Mouse (Mus musculus): Measurements from ENCODE around the gene Gm13083. TPM values are rescaled to one million over a fixed set of nuclear protein-coding genes. Genes with fewer than 3 reads are reported as not detected.
"Not testable (repeated sequence)": the region's sequence is repeated elsewhere in the genome, so short reads cannot be mapped to it uniquely, and the experiment has no call there.

The Gm13083 gene
- not detected in 2 replicates for polyA plus RNA-seq (2012; rRNA removed)

- not testable (repeated sequence) for DNase-seq; H3K4me1 ChIP-seq (ENCODE audit: control insufficient read depth, insufficient read depth, low read length); H3K4me3 ChIP-seq (replicated peaks; ENCODE audit: extremely low read depth, low read depth, low read length)
Measured at GRCm38 (mm10) chr4:143614703-143615102, at the start of gene Gm13083. TSS of gene Gm13083 (plus strand) at chr4:143615003.

DNA sequence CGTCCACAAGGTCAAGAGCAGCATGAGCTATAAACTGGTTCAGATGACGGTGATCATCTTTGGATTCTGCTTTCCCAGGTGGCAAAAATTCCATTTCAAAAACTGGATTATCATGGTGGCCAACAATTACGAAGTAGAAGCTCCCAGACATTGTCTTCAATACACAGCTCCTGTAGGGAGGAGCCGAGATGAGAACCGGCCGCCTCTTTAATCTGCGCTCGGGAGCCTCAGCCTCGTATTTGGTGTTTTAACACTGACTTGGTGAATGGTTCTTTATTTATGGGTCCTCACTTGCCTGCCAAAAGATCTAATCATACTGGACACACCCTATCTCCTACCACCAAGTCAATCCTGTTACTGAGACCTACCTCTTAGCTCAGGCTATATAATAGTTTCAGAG lies 2.9 kb upstream of the Gm13083 start:
- H3K4me3 ChIP-seq (replicated peaks; ENCODE audit: extremely low read depth, low read depth, low read length); DNase-seq; H3K4me1 ChIP-seq (ENCODE audit: control insufficient read depth, insufficient read depth, low read length): not testable (repeated sequence)
- WGBS, result 80% methylated on average over 9 of the region's 9 CpGs

DNA sequence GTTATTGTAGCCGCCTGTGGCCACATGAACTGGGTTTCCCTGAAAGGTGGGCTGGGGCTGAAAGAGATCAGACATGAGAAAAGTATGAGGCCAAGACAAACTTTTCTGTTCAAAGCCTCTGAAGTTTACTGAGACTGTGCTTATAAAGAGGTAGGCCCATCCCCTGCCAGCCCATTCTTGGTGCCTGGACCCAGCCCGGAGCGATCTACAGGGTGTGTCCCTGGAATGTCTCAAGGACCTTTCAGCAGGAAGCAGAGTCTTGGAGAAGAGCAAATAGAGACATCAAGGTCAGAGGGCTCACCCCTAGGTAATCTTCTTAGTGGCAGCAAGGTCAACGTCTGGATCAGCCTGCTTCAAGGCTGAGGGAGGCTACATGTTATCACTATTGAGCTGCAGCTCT lies 3.3 kb downstream of the Gm13083 start:
- not testable (repeated sequence) for H3K4me3 ChIP-seq (replicated peaks; ENCODE audit: extremely low read depth, low read depth, low read length); H3K4me1 ChIP-seq (ENCODE audit: control insufficient read depth, insufficient read depth, low read length); DNase-seq
- 67% methylated on average over 4 of the region's 4 CpGs for WGBS

- not testable (repeated sequence) for DNase-seq; H3K4me3 ChIP-seq (replicated peaks; ENCODE audit: extremely low read depth, low read depth, low read length); H3K4me1 ChIP-seq (ENCODE audit: control insufficient read depth, insufficient read depth, low read length)
Measured at GRCm38 (mm10) chr4:143657146-143657545, 42.3 kb downstream of the Gm13083 start, which contains the start of gene Gm13088. TSS of gene Gm13088 (minus strand) at chr4:143657246.

Other genes with a start within 250 kb of the Gm13083 start
- not detected in 2 replicates for gene Pramel1, start 220.6 kb upstream of the Gm13083 start, polyA plus RNA-seq (2012; rRNA removed)
- 4.4 and 6.0 TPM in 2 replicates for gene Pramef8, start 202.6 kb upstream of the Gm13083 start, polyA plus RNA-seq (2012; rRNA removed)
- not detected in 2 replicates for gene Oog4, start 164.7 kb upstream of the Gm13083 start, polyA plus RNA-seq (2012; rRNA removed)
- gene Gm13043, start 103.7 kb upstream of the Gm13083 start, polyA plus RNA-seq (2012; rRNA removed), result not detected in 2 replicates
- gene Gm13040, start 79.0 kb upstream of the Gm13083 start, polyA plus RNA-seq (2012; rRNA removed), result not detected in 2 replicates
- gene BC080695, start 63.3 kb upstream of the Gm13083 start, polyA plus RNA-seq (2012; rRNA removed), result not detected in 2 replicates
- not detected in 2 replicates for gene Gm13057, start 63.3 kb upstream of the Gm13083 start, polyA plus RNA-seq (2012; rRNA removed)
- not detected in 2 replicates for gene Gm13088, start 42.2 kb downstream of the Gm13083 start, polyA plus RNA-seq (2012; rRNA removed)
- not detected in 2 replicates for gene Gm13089, start 87.7 kb downstream of the Gm13083 start, polyA plus RNA-seq (2012; rRNA removed)
- not detected in 2 replicates for gene Gm13078, start 104.5 kb downstream of the Gm13083 start, polyA plus RNA-seq (2012; rRNA removed)
- not detected in 2 replicates for gene Gm13023, start 174.3 kb downstream of the Gm13083 start, polyA plus RNA-seq (2012; rRNA removed)
- gene Gm13084, start 201.1 kb downstream of the Gm13083 start, polyA plus RNA-seq (2012; rRNA removed), result not detected in 2 replicates
- not detected in 2 replicates for gene Gm13103, start 231.5 kb downstream of the Gm13083 start, polyA plus RNA-seq (2012; rRNA removed)